Mouse (Mus musculus) forebrain, postnatal 0 days (tissue): Measurements from ENCODE around the gene Ocln. TPM values are rescaled to one million over a fixed set of nuclear protein-coding genes. Genes with fewer than 3 reads are reported as not detected.

Experiments
- ATAC-seq: fragments of 200-750 bp; cut with Nextera tagmentation; 2 replicates; pipeline ENCODE4 v1.8.0; 2017; ENCODE audit warnings: mild to moderate bottlenecking, moderate library complexity
- DNase-seq: peaks from one replicate; pipeline ENCODE4 v3.0.0-alpha.2; 2015
- H3K27ac ChIP-seq: fragments of 300-500 bp; sonication (generic); 2 replicates; pipeline ENCODE4 v1.5.1; 2014; ENCODE audit warnings: low read depth, mild to moderate bottlenecking, antibody characterized with exemption, low read length, moderate library complexity, mixed read lengths
- H3K27me3 ChIP-seq: fragments of 300-500 bp; sonication (generic); 2 replicates; pipeline ENCODE4 v1.6.1; 2014; ENCODE audit warnings: mild to moderate bottlenecking, low read length, mixed read lengths; ENCODE audit not compliant: insufficient read depth
- H3K36me3 ChIP-seq: fragments of 300-500 bp; sonication (generic); 2 replicates; pipeline ENCODE4 v1.6.1; 2014; ENCODE audit warnings: mild to moderate bottlenecking, moderate library complexity; ENCODE audit not compliant: insufficient read depth
- H3K4me1 ChIP-seq: fragments of 300-500 bp; sonication (generic); 2 replicates; pipeline ENCODE4 v1.6.1; 2014; ENCODE audit warnings: antibody characterized with exemption; ENCODE audit not compliant: insufficient read depth
- H3K4me2 ChIP-seq: fragments of 300-500 bp; sonication (generic); 2 replicates; pipeline ENCODE4 v1.6.1; 2014; ENCODE audit warnings: low read depth, mild to moderate bottlenecking, moderate library complexity
- H3K4me3 ChIP-seq: fragments of 300-500 bp; sonication (generic); 2 replicates; pipeline ENCODE4 v1.5.1; 2014; ENCODE audit warnings: low read depth, low read length, mixed read lengths
- H3K9ac ChIP-seq: fragments of 300-500 bp; sonication (generic); 2 replicates; pipeline ENCODE4 v1.6.1; 2014; ENCODE audit warnings: mild to moderate bottlenecking
- H3K9me3 ChIP-seq: fragments of 300-500 bp; sonication (generic); 2 replicates; pipeline ENCODE4 v1.6.1; 2016; ENCODE audit warnings: low read length
- CTCF ChIP-seq: sonication (generic); IDR thresholded peaks from 2 replicates; pipeline ENCODE4 v1.5.1; 2016; ENCODE audit warnings: antibody characterized with exemption, control low read depth, low read depth
- WGBS: fragments of 180-500 bp; shearing (Covaris S2); extraction: QIAGEN DNeasy Blood & Tissue Kit; methylation state at CpG from one replicate; pipeline ENCODE4 v1.1.7; 2014; 5-methylcytosine and 5-hydroxymethylcytosine counted together
- polyA plus RNA-seq: library from polyadenylated mRNA; unstranded; fragments of >200 nt; fragmentation: Nextera tagmentation; extraction: Ambion mirVana; gene quantifications from 2 replicates; pipeline ENCODE4 v1.2.1, GENCODE M21; 2015
- total RNA-seq: library from RNA; depleted of rRNA; stranded (reverse); fragments of >200 nt; gene quantifications from 2 replicates; pipeline ENCODE4 v1.2.3, GENCODE M21; 2014; rRNA removed

The Ocln gene
- 13.5 and 15.8 TPM in 2 replicates for total RNA-seq
- polyA plus RNA-seq, result 8.2 and 11.7 TPM in 2 replicates

DNA sequence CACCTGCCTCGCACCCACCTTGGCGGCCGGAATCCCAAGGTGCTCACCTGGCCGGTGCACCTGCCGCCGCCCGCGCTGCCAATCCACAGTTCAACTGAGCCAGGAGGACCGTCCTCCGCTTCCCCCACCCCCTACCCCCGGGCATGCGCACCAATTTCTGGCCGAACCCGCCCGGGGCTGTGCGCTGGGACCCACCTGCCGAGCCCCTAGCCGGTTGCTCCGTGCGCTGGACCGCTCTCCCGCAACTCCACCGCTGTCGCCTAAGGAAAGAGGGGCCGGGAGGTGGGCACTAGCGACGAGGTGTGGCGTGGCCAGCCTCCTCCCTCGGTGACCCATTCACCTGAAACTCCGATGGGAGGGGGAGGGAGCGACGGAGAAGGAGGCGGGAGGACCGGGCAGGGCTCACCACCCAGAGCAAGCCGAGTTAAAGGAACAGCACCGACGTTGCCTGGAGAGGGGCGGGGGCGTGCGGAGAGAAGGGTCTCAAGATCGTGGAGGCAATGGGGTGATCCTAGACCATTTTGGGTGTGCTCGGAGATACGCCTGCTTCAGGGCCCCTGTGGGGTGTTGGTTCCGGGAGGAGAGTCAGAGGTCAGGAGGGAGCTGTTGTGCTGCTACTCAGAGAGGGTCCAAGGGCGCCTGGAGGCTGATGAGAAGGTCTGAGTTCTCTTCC is at the start of gene Ocln:
Ocln (minus strand) TSS at position 350 of the 673 bp plus-strand sequence.
- TF ChIP-seq CTCF, result no peak
- Histone ChIP-seq H3K9ac (peak within 1 kb of the TSS; percentile 50), H3K4me3 (peak within 1 kb of the TSS; percentile 69), H3K27ac (no peak within 1 kb of the TSS), H3K9me3 (no peaks in the 10 kb centered on the region), H3K4me1 (peaks cover 4% of the 10 kb centered on the region; the same call in 1 of the 2 replicates), H3K4me2 (peak within 1 kb of the TSS; percentile 99), H3K36me3 (no peaks in the 10 kb centered on the region), H3K27me3 (peaks cover 36% of the 10 kb centered on the region)
- 5% methylated on average over 45 of the region's 45 CpGs for WGBS
- ATAC-seq, result peak; percentile 78
- DNase-seq, result peak; percentile 16

DNA sequence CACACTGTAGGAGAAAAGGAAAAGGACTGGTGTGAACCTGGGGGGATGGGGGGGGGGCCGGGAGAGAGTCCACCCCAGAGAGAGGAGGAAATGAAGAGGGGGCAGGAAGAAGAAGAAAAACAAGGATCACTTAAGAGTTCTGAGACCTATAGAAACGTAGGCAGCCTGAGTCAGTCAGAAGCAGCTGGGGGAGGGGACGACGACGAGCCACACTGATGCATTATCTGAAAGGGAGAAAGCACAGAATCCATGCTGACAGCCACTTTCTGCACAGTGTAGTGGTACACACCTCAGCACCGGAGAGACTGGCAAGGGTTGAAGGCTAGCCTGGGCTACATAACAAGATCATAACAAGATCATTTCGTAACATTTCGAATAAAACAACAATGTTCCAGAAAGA is 48.5 kb upstream of the Ocln start:
- no peak overlapping the region for H3K27ac ChIP-seq
- no peaks in the 10 kb centered on the region for H3K4me1 ChIP-seq
- TF ChIP-seq CTCF, result no peak
- no peak overlapping the region for H3K9ac ChIP-seq
- DNase-seq (no peak), ATAC-seq (no peak)
- no peaks in the 10 kb centered on the region for H3K27me3 ChIP-seq
- no peak overlapping the region for H3K4me2 ChIP-seq
- H3K9me3 ChIP-seq, result no peaks in the 10 kb centered on the region
- no peak overlapping the region for H3K4me3 ChIP-seq
- H3K36me3 ChIP-seq, result no peaks in the 10 kb centered on the region
- 70% methylated on average over 8 of the region's 8 CpGs for WGBS

DNA sequence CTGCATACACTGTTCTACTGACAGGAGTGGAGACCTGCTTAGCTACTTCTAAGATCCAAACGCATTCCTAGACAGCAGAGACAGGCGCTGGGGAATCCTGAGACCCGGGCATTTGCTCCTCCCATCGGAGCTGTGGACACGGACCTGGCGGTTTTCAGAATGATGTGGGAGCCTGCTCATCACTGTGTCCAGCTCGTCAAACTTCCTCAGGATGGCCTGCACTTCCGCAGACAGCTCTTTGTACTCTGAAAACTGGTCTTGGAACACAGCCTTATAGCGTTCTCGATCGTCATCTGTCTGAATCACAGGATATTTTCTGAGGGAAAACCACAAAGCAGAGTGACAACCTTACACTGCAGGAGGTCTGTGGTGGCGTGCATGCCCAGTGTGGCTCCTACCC is 47.8 kb upstream of the Ocln start:
- Histone ChIP-seq H3K27ac (no peak overlapping the region), H3K36me3 (no peaks in the 10 kb centered on the region), H3K4me3 (no peak overlapping the region), H3K4me2 (no peak overlapping the region), H3K9me3 (no peaks in the 10 kb centered on the region), H3K27me3 (no peaks in the 10 kb centered on the region), H3K4me1 (no peaks in the 10 kb centered on the region), H3K9ac (no peak overlapping the region)
- no peak for TF ChIP-seq CTCF
- DNase-seq (no peak), ATAC-seq (no peak)
- WGBS, result 85% methylated on average over 12 of the region's 12 CpGs

DNA sequence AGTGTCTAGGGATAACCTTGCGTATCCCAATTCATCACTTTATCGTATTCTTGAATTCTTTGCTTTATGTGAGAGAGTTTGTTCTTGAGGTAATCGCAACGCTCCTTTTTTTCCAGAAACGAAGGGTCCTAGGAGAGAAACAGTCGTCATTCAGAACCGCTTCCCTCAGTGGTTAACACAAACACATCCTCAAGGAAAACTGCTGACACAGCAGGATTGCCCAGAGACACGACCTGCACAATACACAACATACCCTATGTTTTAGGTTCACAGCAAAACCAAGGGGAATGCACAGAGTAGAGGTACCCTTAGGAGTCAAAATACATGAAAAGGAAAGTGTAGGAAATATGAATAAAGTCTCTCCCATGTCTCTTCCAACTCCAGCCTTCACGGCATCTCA is 44.8 kb upstream of the Ocln start:
- DNase-seq (no peak), ATAC-seq (no peak)
- no peaks in the 10 kb centered on the region for H3K9me3 ChIP-seq
- TF ChIP-seq CTCF, result no peak
- WGBS, result 85% methylated on average over 9 of the region's 9 CpGs
- no peak overlapping the region for H3K9ac ChIP-seq
- no peaks in the 10 kb centered on the region for H3K36me3 ChIP-seq
- H3K4me3 ChIP-seq, result no peak overlapping the region
- H3K4me2 ChIP-seq, result no peak overlapping the region
- no peak overlapping the region for H3K27ac ChIP-seq
- no peaks in the 10 kb centered on the region for H3K4me1 ChIP-seq
- no peaks in the 10 kb centered on the region for H3K27me3 ChIP-seq

DNA sequence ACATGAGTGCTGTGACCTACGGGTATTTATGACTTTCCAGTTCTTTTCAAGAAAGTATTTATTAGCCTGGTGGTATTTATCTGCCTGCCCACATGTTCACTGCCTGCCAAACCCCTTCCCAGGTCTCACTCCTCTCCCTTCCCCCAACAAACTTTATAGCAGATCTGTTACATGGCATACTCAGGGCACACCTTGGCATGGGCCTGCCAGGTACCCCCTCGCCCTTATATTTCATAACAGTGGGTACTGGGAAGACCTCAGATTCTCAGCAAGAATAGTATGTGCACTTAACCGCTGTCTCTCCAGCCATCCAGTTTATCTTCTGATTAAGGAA is 43.0 kb upstream of the Ocln start:
- ATAC-seq, result no peak
- no peak overlapping the region for H3K4me2 ChIP-seq
- no peak overlapping the region for H3K9ac ChIP-seq
- no peaks in the 10 kb centered on the region for H3K4me1 ChIP-seq
- 85% methylated on average over 3 of the region's 3 CpGs for WGBS
- TF ChIP-seq CTCF, result no peak
- H3K27me3 ChIP-seq, result no peaks in the 10 kb centered on the region
- no peak for DNase-seq
- no peaks in the 10 kb centered on the region for H3K9me3 ChIP-seq
- no peak overlapping the region for H3K4me3 ChIP-seq
- no peak overlapping the region for H3K27ac ChIP-seq
- no peaks in the 10 kb centered on the region for H3K36me3 ChIP-seq

DNA sequence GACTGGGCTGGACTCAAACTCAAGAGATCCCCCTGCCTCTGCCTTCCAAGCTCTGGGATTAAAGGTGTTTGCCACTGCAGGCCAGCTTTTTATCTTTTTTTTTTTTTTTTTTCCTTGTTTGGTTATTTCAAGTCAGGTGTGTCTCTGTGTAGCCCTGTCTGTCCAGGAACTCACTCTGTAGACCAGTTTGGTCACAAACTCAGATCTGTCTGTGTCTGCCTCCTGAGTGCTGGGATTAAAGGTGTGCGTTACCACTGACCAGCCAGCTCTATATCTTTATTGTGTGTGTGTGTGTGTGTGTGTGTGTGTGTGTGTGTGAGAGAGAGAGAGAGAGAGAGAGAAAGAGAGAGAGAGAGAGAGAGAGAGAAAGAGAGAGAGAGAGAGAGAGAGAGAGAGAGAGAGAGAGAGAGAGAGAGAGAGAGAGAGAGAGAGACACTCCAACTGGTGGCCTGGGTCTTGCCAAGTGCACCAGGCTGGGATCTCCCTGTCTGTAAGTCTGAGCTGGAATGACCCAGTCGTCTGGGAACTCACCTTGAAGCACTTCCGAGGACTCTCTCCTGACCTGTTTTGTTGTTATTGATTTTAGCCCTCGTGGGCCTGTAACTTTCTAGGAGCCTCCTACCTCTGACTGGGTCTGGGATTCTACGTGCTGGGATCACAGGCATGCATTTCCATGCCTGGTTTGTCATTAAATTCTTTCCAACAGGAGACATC is 42.5 kb upstream of the Ocln start:
- TF ChIP-seq CTCF, result no peak
- H3K36me3 ChIP-seq, result no peaks in the 10 kb centered on the region
- no peak overlapping the region for H3K4me3 ChIP-seq
- ATAC-seq, result no peak
- no peaks in the 10 kb centered on the region for H3K9me3 ChIP-seq
- no peak overlapping the region for H3K4me2 ChIP-seq
- H3K9ac ChIP-seq, result no peak overlapping the region
- H3K4me1 ChIP-seq, result no peaks in the 10 kb centered on the region
- 79% methylated on average over 5 of the region's 5 CpGs for WGBS
- H3K27ac ChIP-seq, result no peak overlapping the region
- H3K27me3 ChIP-seq, result no peaks in the 10 kb centered on the region
- DNase-seq, result no peak

DNA sequence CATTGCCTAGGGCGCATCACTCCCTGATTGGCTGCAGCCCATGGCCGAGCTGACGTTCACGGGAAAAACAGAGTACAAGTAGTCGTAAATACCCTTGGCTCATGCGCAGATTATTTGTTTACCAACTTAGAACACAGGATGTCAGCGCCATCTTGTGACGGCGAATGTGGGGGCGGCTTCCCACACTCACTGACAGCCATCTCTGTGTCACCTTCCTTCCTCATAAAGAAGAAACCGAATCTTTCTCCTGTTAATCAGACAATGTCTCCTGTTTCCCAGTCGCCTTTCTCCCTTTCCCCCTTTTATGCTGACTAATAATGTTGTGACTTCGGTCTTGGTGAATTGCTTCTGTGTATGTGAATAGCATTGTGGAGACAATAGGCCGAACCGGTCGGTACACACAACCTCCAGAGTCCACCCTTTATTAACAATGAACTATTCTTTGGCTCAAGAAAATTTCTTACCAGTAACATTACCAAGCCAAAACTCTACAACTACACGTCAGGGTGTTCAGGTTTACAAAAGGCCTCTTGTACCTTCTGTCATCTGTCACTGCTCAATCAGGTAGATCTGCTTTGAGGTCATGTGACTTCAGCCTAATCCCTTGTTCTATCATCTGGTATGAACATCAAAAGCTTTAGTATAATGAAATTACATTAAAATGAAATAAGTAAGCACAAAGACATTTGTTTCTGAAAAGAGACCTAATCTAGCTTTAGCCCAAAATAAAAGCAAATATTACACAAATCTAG is 41.7 kb upstream of the Ocln start:
- WGBS, result 43% methylated on average over 12 of the region's 17 CpGs
- ATAC-seq (peak; percentile 87), DNase-seq (peak; percentile 62)

More for the DNA sequence above, 41.7 kb upstream of the Ocln start:
- H3K4me1 ChIP-seq, result no peaks in the 10 kb centered on the region
- peak; percentile 24; the same call in 1 of the 2 replicates for TF ChIP-seq CTCF
- no peak overlapping the region for H3K4me3 ChIP-seq
- no peaks in the 10 kb centered on the region for H3K9me3 ChIP-seq
- H3K27me3 ChIP-seq, result no peaks in the 10 kb centered on the region
- 0 out of 2 replicates have a peak overlapping the region, but pooled peaks have one; percentile 11 for H3K4me2 ChIP-seq
- H3K9ac ChIP-seq, result no peak overlapping the region
- no peaks in the 10 kb centered on the region for H3K36me3 ChIP-seq
- H3K27ac ChIP-seq, result peak overlapping the region; percentile 75
